ENCODE assay signal across 19 mouse cellular contexts in genomic region chr11:85406531-85406930, GRCm38 (mm10). TPM values are rescaled to one million over a fixed set of nuclear protein-coding genes. Genes with fewer than 3 reads are reported as not detected.
A peak's percentile ranks its signal among the peaks of the same experiment; 100 is the strongest.
DNase-seq lines count a peak whose midpoint lies in the region; ATAC-seq and TF ChIP-seq lines count a peak whose summit lies in the region.
"Had no signal": no experiment of that assay in that cellular context is flagged by ENCODE, and none has a peak within 500 bp of the region (broad histone marks: within the 10 kb centered on the region; RNA-seq: fewer than 3 reads in every experiment).

No protein-coding gene starts in this region.

- no peak; the same call in 1 of the 2 replicates for ATAC-seq in cerebellum, adult (ENCODE audit: insufficient number of reproducible peaks, low FRiP score, low TSS enrichment)
- no peak for ATAC-seq in kidney, embryonic 15.5 days (replicated peaks; ENCODE audit: low FRiP score)
- ATAC-seq: forebrain, postnatal 0 days had no signal

- no peak overlapping the region for H3K27ac ChIP-seq in kidney, embryonic 15.5 days
- no peak overlapping the region for H3K27ac ChIP-seq in cerebellum, adult 2 months (ENCODE audit: insufficient read depth, low read length)
- H3K27ac ChIP-seq: heart, embryonic 15.5 days; hindbrain, embryonic 15.5 days; kidney, postnatal 0 days; lung, embryonic 15.5 days; neural tube, embryonic 13.5 days; stomach, embryonic 15.5 days had no signal

- TF ChIP-seq CTCF in cerebellum, adult 2 months (IDR thresholded peaks at IDR 0.05; ENCODE audit: borderline replicate concordance, insufficient read depth, low read depth, low read length) = no peak

- no peak overlapping the region for H3K4me3 ChIP-seq in kidney, embryonic 15.5 days (replicated peaks)
- no peak overlapping the region for H3K4me3 ChIP-seq in cerebellum, adult 2 months (replicated peaks; ENCODE audit: insufficient read depth, low read depth, low read length)
- H3K4me3 ChIP-seq: heart, embryonic 15.5 days; hindbrain, embryonic 15.5 days; lung, embryonic 15.5 days; neural tube, embryonic 13.5 days; stomach, embryonic 15.5 days had no signal

- no peaks in the 10 kb centered on the region for H3K9me3 ChIP-seq in kidney, embryonic 15.5 days (replicated peaks)
- H3K9me3 ChIP-seq: heart, embryonic 15.5 days; hindbrain, embryonic 15.5 days; lung, embryonic 15.5 days; neural tube, embryonic 13.5 days; stomach, embryonic 15.5 days had no signal

- H3K4me1 ChIP-seq in kidney, embryonic 15.5 days = no peaks in the 10 kb centered on the region
- peaks cover 11% of the 10 kb centered on the region for H3K4me1 ChIP-seq in cerebellum, adult 2 months (ENCODE audit: control insufficient read depth, insufficient read depth, low read length)
- H3K4me1 ChIP-seq: heart, embryonic 15.5 days; hindbrain, embryonic 15.5 days; neural tube, embryonic 13.5 days; stomach, embryonic 15.5 days had no signal

- WGBS in kidney, embryonic 15.5 days = 73% methylated on average over 3 of the region's 3 CpGs
- WGBS in cerebellum, adult 2 months = 4% methylated on average over 3 of the region's 3 CpGs

- no peaks in the 10 kb centered on the region for H3K36me3 ChIP-seq in kidney, embryonic 15.5 days
- H3K36me3 ChIP-seq: heart, embryonic 15.5 days; hindbrain, embryonic 15.5 days; lung, embryonic 15.5 days; neural tube, embryonic 13.5 days; stomach, embryonic 15.5 days had no signal

- TF ChIP-seq POLR2A in cerebellum, adult 2 months (IDR thresholded peaks at IDR 0.05; ENCODE audit: borderline replicate concordance, insufficient read depth, low read length) = no peak

- no peaks in the 10 kb centered on the region for H3K27me3 ChIP-seq in kidney, embryonic 15.5 days
- no peaks in the 10 kb centered on the region for H3K27me3 ChIP-seq in cerebellum, adult 2 months (ENCODE audit: control insufficient read depth, insufficient read depth, low read length)
- H3K27me3 ChIP-seq: CH12.LX; heart, embryonic 15.5 days; hindbrain, embryonic 15.5 days; lung, embryonic 15.5 days; neural tube, embryonic 13.5 days; stomach, embryonic 15.5 days had no signal

- DNase-seq in cerebellum, adult 11-12 months = peak; percentile 74
- DNase-seq in kidney, adult 18-20 months = peak; percentile 73
- peak; percentile 73 to 81 for DNase-seq in cerebellum, adult 2 months
- peak; percentile 85 for DNase-seq in kidney, adult 9 months
- no peak for DNase-seq in testis, postnatal 14 days (ENCODE audit: low spot score)
- DNase-seq in gastrocnemius, postnatal 25 days = no peak
- DNase-seq: forebrain, postnatal 0 days; liver; spleen, adult 18-20 months; thymus, postnatal 14 days had no signal

- no peak overlapping the region for H3K9ac ChIP-seq in kidney, embryonic 15.5 days
- H3K9ac ChIP-seq: forebrain, postnatal 0 days; heart, embryonic 15.5 days; hindbrain, embryonic 15.5 days; lung, embryonic 15.5 days; neural tube, embryonic 13.5 days; stomach, embryonic 15.5 days had no signal

- H3K4me2 ChIP-seq in kidney, embryonic 15.5 days = no peak overlapping the region
- H3K4me2 ChIP-seq: heart, embryonic 15.5 days; hindbrain, embryonic 15.5 days; lung, embryonic 15.5 days; neural tube, embryonic 13.5 days; stomach, embryonic 15.5 days had no signal

RNA-seq across cellular contexts. Expression of gene Bcas3, which starts 53.6 kb away (rescaled TPM):
- 26.2 and 28.2 TPM in 2 replicates for polyA plus RNA-seq in kidney, embryonic 15.5 days (2015; fragmentation: Nextera tagmentation; extraction: Ambion mirVana)
- 42.8 and 44.4 TPM in 2 replicates for polyA plus RNA-seq in cerebellum, adult 2 months (2012; rRNA removed)
- total RNA-seq in gastrocnemius, postnatal 25 days (2021) = 10 to 100 TPM; 30.1 to 31.5 TPM

Comparison
In these comparisons a context has a peak if more than half of its experiments do, and no peak if none do; other contexts are left out.
1. DNase-seq: peak in cerebellum, adult 11-12 months (single experiment), kidney, adult 18-20 months (single experiment), cerebellum, adult 2 months (2 of 2) and kidney, adult 9 months (single experiment); none in testis, postnatal 14 days (single experiment) and gastrocnemius, postnatal 25 days (single experiment).